Mouse (Mus musculus) cerebellum, adult 8-10 months (tissue): ENCODE data around the gene Polr2f.

Experiments
- DNase-seq: peaks from one replicate; pipeline ENCODE4 v3.0.0; 2022

The Polr2f gene

DNA sequence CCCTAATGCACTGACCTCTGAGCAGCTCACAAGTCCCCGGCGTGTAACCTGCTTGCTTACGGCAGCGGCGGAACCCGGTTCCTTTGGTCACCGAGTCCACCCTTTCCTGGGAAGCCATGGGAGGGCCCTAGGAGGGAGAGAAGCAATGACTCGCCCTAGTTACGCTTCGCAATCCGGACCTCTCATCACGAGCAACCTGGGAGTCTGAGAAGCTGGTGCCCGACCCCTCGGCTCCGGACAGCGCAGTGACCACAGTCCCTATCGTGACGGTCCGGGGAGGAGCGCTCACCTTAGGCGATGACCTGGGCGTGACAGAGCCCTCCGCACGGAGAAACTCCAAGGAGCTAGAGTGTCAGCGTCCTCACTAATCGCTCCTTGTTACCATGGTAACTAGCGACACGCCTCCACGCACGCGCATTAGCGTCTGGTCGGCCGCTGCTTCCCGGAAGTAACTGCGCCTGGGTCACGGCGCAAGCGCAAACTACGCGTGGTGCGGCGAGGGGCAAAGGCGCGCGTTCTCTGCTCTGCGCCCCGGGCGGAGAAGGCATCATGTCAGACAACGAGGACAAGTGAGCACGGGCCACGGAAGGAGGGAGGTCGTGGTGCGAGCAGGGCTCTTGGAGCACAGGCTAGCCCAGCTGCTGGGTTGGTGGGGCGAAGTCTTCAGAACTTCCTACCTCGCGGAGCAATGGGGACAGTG lies at the start of gene Polr2f, which contains the start of gene 1700088E04Rik:
TSS of gene Polr2f (plus strand) at position 144 of the 700 bp plus-strand sequence.
TSS of gene 1700088E04Rik (minus strand) at position 388 of the 700 bp plus-strand sequence.
- DNase-seq: peak; percentile 93

DNA sequence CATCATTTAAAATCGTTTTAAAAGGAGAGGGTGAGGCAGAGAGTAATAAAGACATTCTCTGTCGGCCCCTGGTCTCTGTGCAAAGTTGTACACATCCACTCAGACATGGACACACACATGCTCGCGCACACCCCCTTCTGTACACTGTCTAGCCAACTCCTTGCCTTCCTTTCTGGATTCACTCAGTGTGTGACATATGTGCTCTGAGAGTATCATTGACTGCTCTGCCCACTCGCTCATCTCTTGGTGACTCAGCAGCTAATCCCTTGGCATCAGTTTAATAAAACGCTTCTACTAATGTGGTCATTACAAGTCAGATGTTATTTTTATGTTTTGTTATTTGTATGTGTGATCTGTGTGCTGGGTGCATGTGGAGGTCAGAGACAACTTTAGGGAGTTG lies 48.5 kb upstream of the Polr2f start:
- no peak for DNase-seq

DNA sequence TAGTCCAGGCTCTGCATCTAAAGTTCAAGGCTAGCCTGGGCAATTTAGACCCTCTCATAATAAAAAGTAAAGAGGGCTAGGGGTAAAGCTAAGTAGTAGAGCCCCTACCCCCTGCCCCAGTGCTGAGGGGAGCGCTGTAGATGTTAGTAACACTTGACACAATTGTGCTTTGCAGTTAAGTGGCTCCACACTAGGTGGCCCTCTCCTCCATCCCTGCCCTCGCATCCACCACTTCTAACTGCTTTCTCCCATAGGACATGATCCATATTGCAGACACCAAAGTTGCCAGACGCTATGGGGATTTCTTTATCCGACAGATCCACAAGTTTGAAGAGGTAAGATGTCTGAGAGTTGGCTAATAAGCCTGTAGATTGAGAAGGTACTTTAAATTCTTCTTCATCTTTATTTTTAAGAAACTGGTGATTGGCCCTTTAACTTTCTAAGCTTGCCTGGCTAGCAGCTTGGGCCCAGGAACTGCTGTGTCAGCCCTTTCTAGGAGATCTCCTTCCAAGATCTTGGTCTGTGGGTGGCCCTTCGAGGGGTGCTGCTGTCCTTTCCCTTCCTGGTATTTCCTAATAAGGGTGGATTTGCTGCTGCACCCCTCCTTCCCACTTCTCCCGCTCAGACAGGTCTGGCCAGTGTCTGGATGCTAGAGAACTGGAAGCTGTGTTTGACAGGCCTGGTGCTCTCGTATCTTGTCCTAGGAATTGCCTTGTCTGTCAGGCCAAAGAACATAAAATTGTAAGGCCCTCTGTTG lies 47.5 kb upstream of the Polr2f start:
- DNase-seq: no peak

DNA sequence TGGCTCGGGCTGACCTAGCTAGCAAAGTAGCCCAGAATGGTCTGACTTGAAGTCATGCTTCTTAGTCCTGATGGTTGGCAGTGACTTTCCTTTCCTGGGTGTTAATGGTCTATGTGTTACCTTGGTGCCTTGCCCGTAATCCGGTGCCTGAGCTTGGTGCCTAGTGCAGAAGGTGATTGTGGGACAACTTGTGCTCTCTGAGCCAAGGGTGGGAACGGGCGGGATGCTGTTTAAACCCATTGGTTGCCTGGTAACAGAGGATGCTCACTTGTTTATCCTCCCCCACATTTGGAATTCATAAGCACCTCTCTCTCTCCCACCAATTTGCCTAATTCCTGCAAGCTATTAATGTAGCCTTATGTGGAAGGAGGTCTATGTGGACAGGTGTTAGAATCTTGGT lies 45.3 kb upstream of the Polr2f start:
- no peak for DNase-seq

- no peak for DNase-seq
These were observed 44.3 kb upstream of the Polr2f start for GRCm38 (mm10) chr15:79096556-79096955.

DNA sequence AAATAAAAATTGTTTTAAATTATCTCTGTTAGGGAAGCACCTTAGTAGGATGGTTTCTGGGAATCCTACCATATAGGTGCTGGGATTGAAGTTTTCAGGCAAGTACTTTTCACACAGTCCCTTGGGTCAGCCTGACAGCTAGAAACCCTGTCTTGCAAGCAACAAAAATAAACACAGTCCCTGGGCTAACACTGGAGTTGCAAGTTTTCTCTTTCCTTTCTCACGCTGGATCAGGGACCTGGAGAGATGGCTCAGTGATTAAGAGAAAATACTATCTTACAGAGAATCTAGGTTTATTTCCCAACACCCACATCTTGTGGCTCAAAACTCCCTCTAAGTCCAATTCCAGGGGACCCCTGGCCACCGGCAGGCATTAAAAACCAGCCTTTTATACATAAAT lies 43.7 kb upstream of the Polr2f start:
- DNase-seq: no peak

- no peak for DNase-seq
These were observed 43.2 kb upstream of the Polr2f start for GRCm38 (mm10) chr15:79097611-79098025.

GRCm38 (mm10) chr15:79098220-79098619 lies 42.6 kb upstream of the Polr2f start:
- no peak for DNase-seq

DNA sequence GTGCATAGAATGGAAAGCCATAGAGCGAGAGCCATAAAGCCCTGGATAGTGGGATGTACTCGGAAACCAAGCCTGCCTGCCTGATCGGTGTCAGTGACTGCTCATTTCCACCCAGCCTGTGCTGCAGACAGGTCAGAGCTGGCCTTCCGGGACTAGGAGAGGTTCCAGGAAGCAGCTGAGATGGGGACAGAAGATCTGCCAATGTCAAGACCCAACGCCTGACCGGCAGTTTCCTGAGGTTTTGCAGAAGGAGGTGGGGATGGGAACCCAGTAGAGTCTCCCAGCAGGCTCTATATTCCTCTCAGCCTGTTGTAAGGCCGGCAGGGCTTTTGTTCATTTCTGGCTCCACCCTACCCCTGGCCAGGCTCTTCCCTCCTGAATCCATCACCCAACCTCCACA lies 41.9 kb upstream of the Polr2f start:
- no peak for DNase-seq

DNA sequence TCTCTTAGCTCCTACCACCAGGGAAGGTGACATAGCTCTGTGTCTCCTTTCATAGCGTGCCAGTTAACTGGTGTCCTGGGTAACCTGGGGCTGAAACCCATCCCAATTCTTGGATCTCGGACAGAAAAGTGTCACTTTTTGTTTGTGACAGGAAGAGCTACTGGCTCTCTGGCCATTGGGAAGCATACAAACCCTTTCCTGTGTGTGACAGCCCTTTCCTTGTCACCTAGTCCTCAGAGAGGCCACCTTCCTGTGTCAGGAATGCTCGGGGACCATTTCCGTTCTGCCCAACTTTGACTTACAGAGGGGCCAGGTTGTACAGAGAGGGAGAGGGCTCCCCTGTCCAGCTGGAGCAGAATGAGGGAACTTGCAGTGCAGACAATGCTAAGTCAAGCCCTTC lies 41.4 kb upstream of the Polr2f start:
- no peak for DNase-seq

GRCm38 (mm10) chr15:79100391-79100790 lies 40.4 kb upstream of the Polr2f start:
- DNase-seq: no peak

- no peak for DNase-seq
These were observed 39.3 kb upstream of the Polr2f start for GRCm38 (mm10) chr15:79101531-79101930.

GRCm38 (mm10) chr15:79103264-79103663 lies 37.5 kb upstream of the Polr2f start:
- DNase-seq: no peak

DNA sequence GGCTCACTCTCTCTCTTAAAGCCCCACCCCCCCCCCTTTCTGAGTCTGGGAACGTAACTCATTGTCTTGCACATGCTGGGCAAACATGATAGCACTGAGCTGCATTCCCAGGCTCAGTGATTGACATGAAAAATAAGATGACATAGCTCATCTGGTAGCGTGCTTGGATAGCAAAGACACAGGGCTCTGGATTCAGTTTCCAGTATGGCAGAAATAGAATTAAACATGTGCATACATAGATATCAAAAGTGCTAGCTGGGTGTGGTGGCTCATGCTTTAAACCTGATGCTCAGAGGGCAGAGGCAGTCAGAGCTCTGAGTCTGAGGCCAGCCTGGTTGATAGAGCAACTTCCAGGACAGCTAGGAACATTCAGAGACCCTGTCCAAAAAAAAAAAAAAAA lies 35.0 kb upstream of the Polr2f start:
- DNase-seq: no peak

GRCm38 (mm10) chr15:79107966-79108365 lies 32.8 kb upstream of the Polr2f start:
- DNase-seq: no peak

GRCm38 (mm10) chr15:79108421-79109320 lies 32.1 kb upstream of the Polr2f start, which contains the start of gene Micall1:
Micall1 (plus strand) TSS chr15:79108898.
- DNase-seq: peak; percentile 71

GRCm38 (mm10) chr15:79109321-79109934 lies 31.4 kb upstream of the Polr2f start:
- DNase-seq: no peak

- DNase-seq: no peak
These were observed 30.8 kb upstream of the Polr2f start for GRCm38 (mm10) chr15:79110031-79110430.

DNA sequence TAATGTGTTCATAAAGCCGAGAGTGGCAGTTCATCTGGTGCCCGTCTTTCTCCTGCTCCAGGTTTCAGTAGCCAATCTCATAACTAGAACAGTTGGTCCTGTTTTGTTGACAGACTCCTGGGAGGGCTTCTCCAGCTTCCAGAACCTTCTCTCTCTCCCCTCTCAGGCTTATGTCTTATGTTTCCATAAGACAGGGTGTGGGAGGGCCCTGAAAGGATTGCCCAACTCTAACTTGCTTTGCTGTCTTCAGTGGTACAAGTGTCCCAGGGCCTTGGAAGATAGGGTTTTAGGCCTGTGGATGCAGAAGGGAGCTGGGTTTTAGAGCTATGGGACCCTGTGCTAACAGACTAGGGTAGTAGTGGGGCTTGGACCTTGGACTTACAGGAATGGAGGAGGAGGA lies 30.3 kb upstream of the Polr2f start:
- no peak for DNase-seq

DNA sequence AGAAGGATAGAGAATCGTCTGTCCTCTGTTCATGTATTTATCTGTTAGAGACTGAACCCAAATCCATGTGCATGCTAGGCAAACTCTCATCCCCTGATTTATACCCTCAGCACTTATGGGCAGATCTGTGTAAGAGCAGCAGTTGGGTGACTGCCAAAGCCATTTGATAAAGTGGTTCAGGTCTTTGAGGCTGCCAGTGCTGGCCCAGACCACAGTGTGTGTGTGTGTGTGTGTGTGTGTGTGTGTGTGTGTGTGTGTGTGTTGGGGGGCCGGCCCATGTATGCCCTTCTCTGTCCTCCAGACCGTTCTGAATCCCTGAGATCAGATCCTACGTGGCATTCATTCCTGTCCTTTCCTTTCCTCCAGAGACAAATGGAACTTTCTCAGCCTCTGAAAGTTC lies 29.0 kb upstream of the Polr2f start:
- no peak for DNase-seq

DNA sequence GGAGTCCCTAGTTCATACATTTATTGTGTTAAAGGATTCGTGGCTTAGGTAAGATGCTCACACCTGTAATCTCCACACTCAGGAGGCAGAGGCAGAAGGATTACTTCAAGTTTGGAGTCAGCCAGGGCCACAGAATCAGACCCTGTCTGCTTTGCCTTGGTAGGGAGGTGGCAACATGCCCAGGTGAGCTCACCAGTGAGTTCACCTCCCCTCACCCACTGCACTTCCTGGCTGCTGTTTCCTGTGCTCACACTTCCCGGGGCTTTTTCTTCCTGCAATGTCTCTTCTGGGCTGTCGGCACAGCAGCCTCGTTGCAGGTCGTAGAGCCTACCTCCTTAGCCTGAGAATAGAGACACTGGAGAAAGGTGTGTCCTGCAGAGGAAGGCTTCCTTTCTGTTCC lies 25.5 kb upstream of the Polr2f start:
- DNase-seq: no peak

DNA sequence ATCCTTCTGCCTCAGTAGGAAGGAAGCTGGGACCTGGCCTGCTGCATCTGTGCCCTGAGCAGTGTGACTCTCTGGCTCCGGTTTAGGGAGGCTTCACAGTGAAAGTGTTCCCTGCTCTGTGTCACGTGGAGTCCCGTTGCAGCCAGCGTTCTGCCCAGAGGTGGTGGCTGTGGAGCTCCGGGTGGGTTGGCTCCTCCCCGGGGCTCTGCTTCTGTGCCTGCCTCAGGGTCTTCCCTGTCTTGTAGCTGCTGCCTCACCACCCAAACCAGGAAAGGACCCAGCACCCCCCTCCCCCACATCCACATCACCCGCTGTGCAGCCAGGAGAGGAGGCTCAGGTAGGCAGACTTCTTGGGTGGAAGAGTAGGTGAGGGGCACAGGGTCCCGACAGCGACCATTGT lies 21.3 kb upstream of the Polr2f start:
- DNase-seq: no peak

- DNase-seq: no peak
These were observed 18.7 kb upstream of the Polr2f start for GRCm38 (mm10) chr15:79122119-79122518.
